Mouse (Mus musculus): ENCODE measurements around the gene Fndc10.
"Not testable (repeated sequence)": the region's sequence is repeated elsewhere in the genome, so short reads cannot be mapped to it uniquely, and the experiment has no call there.

Fndc10 gene

DNA sequence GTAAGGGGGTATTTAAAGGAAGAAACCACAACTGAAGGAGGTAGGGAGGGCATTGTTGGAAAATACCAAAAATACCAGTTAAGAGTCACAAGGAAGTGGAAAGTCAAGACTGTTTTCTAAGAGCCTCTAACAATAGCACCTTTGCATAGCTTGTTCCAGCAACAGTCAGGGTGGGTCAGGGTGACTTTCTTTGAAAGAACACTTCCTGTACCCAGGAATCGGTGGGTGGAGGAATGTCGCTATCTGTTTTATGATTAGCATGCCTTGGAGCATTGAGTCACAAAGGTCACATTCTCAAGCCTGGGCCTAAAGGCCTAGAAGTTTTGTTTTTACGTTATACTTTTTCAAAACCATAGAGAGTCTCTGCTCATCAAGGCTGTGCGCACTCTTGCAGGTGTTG, 6.4 kb upstream of the Fndc10 start:
- not testable (repeated sequence) for DNase-seq (ENCODE audit: low read depth)

- DNase-seq (ENCODE audit: low read depth) = no peak
Observed at GRCm38 (mm10) chr4:155690571-155691375, 3.4 kb upstream of the Fndc10 start.

- DNase-seq (ENCODE audit: low read depth) = no peak
Observed at GRCm38 (mm10) chr4:155692421-155692820, 1.7 kb upstream of the Fndc10 start.

GRCm38 (mm10) chr4:155694482-155695401, 600 bp downstream of the Fndc10 start:
- no peak for DNase-seq (ENCODE audit: low read depth)

DNA sequence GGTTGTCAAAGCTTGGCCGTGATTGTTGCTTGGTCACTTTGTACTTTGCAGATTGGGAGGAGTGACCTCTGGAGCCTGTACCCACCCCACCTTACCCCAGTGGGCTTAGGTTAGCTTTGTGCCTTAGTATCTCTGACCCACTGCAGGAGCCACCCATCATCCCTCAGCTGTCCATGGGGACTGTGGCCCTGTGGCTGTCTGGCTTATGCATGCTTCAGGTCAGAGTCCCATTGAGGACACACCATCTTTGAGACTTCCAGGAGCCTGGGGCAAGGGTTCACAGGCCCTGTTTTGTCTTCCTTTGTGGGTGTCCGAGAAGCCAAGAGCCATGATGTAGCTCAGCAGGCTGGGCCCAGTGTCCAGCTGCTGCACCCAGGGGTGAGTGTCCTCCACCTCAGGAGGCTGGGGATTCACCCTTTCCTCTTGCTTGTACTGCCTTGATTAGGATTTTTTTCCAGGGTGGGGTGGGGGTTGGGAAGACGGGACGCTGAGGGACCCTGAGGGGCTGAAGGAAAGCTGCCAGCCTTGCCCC, 1.5 kb downstream of the Fndc10 start:
- DNase-seq (ENCODE audit: low read depth) = no peak

DNA sequence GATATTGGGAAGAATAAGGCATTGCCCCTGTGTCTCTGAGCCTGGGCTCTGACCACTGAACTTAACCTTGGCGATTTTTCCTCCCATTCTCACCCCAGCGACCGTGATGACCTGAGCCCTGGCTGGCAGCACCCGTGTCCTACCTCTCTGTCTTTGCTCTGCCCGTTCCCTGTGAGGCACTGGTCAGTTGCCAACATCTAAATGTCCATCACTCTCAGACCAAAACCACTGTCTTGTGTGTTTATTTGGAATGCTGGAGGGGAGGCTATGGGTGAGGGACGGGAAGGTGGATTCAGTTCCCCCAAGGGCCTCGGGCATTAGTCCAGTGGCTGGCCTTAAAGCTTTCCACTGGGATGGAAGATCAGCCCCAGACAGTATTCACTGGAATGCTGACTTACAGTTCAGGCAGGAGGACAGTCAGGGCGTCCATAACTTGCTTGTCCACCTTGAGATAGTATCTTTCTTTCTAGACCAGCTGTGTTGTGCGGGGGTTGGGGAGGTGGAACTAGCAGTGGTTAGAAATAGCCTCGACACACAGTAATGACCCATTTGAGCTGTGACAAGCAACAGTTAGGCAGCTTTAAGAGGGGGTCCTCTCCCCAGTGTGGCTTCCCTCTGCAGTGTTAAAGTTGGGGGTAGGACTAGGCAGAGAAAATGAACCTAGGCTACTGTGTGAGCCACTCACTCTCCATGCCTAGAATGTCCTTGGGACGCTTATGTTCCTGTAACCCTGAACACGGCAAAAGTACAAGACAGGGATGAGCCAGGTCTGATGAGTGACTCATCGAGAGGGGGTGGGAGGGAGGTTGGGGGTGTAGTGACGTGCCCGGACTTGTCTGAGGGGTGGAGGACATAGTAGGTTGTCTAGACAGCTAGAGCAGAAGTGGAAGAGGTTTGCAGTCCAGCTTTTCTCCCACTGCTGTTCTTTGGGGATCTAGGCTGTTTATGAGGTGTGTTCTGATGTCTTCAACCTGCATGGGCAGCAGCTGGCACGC, 2.4 kb downstream of the Fndc10 start:
- DNase-seq (ENCODE audit: low read depth) = no peak

DNA sequence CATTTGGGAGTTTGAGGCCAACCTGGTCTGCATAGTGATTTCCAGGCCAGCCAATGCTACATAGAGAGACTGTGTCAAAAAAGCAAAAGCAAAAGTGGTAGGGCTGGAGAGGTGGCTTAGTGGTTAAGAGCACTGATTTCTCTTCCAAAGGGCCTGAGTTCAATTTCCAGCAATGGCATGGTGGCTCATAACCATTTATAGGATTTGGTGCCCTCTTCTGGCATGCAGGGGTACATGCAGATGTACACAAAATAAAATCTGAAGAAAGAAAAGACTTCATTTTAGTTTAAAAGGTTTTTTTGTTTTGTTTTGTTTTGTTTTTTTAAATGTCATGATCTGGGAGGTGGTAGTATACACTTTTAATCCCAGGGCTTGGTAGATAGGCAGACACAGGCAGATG, 6.3 kb downstream of the Fndc10 start:
- DNase-seq (ENCODE audit: low read depth) = no peak

GRCm38 (mm10) chr4:155703425-155703929, 9.3 kb downstream of the Fndc10 start:
- no peak for DNase-seq (ENCODE audit: low read depth)

GRCm38 (mm10) chr4:155704721-155705591, 10.8 kb downstream of the Fndc10 start, which contains the start of gene Ssu72:
Gene Ssu72, plus strand, starts transcription at chr4:155704800.
- peak; percentile 92 for DNase-seq (ENCODE audit: low read depth)

DNA sequence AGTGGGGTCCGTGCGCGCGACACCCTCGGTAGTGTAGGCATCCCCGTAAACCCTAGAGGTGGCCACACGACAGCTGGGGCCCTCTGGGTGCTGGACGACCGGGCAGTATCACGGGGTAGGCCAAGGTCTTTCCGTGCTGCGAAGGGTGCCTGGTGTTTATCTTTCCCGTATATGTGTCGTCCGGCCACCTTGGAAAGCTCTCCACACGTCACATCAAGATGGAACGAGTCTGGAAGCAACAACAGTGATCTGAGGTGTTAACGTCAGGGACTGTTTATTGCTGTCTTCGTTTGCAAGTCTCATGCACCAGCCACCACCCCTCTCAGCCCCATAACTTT, 11.4 kb downstream of the Fndc10 start:
- DNase-seq (ENCODE audit: low read depth) = no peak

- no peak for DNase-seq (ENCODE audit: low read depth)
Observed at GRCm38 (mm10) chr4:155708582-155708981, 14.4 kb downstream of the Fndc10 start.

DNA sequence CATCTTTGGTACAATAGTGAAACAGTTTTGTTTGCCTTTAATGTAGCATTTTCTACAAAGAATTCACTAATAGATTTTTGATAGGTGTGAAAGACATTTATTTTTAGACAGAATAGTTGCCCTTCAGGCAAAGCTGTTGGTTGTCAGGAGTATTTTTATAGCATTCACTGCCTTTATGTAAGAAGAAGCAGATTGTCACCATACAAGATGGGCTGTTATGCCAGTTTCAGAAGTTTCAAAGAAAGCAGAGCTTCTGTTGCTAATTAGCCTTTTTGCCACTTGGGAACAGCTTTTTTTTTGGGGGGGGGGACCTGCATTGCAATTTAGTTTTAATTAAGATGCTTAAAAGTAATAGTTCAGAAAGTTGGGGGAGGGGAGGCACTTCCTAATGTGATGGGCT, 14.8 kb downstream of the Fndc10 start:
- DNase-seq (ENCODE audit: low read depth) = no peak

- no peak for DNase-seq (ENCODE audit: low read depth)
Observed at GRCm38 (mm10) chr4:155710521-155711252, 16.5 kb downstream of the Fndc10 start.

DNA sequence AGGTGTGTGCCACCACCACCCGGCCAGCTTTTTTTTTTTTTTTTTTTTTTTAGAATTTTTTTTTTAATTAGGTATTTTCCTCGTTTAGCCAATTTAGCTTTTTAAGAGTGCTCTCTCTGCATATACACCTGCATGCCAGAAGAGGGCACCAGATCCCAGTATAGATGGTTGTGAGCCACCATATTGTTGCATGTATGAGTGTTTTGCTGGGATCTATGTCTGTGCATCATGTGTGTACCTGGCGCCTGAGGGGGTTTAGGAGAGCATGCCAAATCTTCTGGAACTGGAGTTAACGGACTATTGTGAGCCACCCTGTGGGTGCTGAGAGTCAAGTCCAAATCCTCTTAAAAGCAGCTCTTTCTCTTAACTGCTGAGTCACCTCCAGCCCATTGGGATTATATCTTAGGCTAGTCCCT, 27.5 kb downstream of the Fndc10 start:
- no peak for DNase-seq (ENCODE audit: low read depth)

- no peak for DNase-seq (ENCODE audit: low read depth)
Observed at GRCm38 (mm10) chr4:155727993-155728392, 33.9 kb downstream of the Fndc10 start.

GRCm38 (mm10) chr4:155733267-155733666, 39.1 kb downstream of the Fndc10 start:
- DNase-seq (ENCODE audit: low read depth) = no peak

- DNase-seq (ENCODE audit: low read depth) = peak; percentile 76
Observed at GRCm38 (mm10) chr4:155734350-155734941, 40.3 kb downstream of the Fndc10 start, which contains the start of gene Tmem240. Gene Tmem240, plus strand, starts transcription at chr4:155734800.

DNA sequence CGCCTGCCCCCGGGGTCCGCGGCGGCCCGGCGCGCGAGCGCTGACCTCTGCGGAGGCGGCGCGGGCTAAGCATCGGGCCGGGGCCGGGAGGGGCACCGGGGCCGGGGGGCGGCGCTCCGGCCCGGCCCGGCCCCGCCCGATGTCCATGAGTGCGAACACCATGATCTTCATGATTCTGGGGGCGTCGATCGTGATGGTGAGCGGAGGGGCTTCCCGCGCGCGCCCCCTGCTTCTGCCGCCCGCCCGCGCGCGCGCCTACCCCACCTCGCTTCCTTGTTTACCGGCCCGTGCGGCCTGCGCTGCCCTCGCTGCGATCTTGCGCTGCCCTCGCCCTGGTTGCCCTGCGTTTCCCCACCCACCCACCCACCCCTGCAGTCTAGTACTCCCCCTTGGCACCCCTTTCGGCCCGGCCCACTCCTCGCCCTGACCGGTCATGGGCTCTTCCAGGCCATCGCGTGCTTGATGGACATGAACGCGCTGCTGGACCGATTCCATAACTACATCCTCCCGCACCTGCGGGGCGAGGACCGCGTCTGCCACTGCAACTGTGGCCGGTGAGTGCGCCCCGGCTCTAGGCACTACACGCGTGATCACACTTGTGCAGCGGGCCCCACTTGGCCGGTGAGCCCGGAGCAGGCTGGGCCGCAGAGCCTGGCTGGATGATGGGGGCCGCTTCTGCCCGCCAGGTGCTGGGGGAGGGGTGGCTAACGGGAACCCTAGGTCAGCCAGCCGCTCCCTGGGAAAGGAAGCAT, 41.0 kb downstream of the Fndc10 start:
- DNase-seq (ENCODE audit: low read depth) = no peak

Data from c-Kit-positive CD71-negative TER-119-negative erythroid progenitor cells, embryonic 14.5 days (primary cell).